Mouse (Mus musculus) heart, adult 11 months (tissue): ENCODE data around the gene Cyb561a3.

Experiments used
- DNase-seq: peaks from one replicate; pipeline ENCODE4 v3.0.0; 2022

Cyb561a3 gene

GRCm38 (mm10) chr19:10591659-10592377 lies 14.8 kb downstream of the Cyb561a3 start:
- DNase-seq: no peak

DNA sequence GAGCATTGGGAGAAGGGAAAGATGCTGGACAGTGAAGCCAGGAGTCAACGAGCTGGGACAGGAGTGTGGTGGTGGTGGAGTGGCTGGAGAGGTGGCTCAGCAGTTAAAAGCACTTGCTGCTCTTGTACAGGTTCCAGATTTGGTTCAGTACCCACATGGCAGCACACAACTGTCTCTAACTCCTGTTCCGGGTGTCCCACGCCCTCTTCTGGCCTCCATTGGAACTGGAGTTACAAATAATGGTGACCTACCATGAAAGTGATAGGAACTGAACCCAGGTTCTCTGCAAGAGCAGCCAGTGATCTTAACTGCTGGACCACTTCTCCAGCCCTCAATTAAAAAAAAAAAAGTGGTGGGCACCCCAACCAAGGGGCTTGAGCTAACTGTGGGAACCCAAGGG lies 21.2 kb downstream of the Cyb561a3 start:
- DNase-seq: peak; percentile 70

DNA sequence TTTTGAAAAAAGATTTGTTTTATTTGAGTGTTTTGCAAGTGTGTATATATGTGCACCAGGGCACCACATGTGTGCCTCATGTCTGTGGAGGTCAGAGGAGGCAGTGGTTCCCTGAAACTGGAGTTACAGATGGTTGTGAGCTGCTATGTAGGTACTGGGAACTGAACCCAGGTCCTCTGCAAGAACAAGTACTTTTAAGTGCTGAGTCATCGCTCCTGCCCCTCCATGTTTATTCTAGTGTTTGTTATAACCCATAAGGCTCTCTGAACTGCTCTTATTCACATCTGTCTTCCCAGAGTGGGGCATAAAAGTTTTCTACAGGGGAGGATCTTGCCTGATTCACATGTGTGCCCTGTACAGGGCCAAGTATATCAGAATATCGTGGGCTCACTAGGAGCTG lies 22.7 kb downstream of the Cyb561a3 start:
- DNase-seq: no peak

- peak; percentile 93 for DNase-seq
These were observed 25.3 kb downstream of the Cyb561a3 start for GRCm38 (mm10) chr19:10602247-10602769.

DNA sequence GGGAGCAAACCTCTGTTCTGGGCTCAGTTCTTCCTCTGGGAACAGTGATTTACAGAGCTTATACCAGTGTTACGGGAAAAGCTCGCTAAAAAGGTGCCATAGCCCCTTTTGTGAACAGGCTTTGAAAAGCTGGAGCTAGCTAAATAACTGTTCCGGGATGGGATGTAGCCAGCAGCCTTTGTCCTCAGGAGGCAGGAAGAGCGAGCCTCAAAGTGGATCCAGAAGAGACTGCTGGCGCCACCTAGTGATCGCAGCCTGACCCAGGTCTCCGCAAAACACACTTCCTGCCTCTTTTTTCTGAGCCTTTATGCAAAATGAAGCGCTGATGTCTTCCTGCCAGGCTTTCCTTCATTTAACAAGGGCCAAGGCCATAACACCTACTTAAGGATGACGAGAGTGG lies 25.8 kb downstream of the Cyb561a3 start:
- DNase-seq: peak; percentile 98

GRCm38 (mm10) chr19:10603660-10604523 lies 26.9 kb downstream of the Cyb561a3 start:
- peak; percentile 91 for DNase-seq

DNA sequence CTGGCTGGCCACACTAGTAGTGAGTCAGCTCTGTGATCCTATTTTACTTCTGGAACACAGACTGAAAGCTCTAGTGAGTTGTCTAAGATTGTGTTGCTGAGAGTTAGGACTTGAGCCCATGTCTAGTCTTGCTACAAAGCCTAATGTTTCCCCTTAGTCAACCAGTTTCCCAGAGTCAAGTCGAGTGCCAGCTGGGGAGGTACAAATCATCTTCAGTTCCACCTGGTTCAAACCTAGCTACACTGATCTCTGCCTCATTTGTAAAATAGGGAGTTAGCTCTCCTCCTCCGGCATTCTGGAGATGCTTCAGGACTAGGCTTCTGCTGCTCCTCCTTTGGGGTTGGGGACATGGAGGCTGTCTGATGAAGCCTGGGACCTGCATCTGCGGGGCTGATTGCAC lies 27.6 kb downstream of the Cyb561a3 start:
- DNase-seq: no peak

- DNase-seq: peak; percentile 100
These were observed 28.4 kb downstream of the Cyb561a3 start, which contains the start of the genes Ddb1 and Tkfc for GRCm38 (mm10) chr19:10605293-10605900. Gene Ddb1, plus strand, starts transcription at chr19:10605327. Gene Tkfc, minus strand, starts transcription at chr19:10605654.

- no peak for DNase-seq
These were observed 29.1 kb downstream of the Cyb561a3 start for GRCm38 (mm10) chr19:10605901-10606622.

GRCm38 (mm10) chr19:10608573-10609240 lies 31.7 kb downstream of the Cyb561a3 start:
- no peak for DNase-seq

- DNase-seq: peak; percentile 92
These were observed 57.3 kb downstream of the Cyb561a3 start, which contains the start of gene Vwce for GRCm38 (mm10) chr19:10634106-10634871. Gene Vwce, plus strand, starts transcription at chr19:10634213.

DNA sequence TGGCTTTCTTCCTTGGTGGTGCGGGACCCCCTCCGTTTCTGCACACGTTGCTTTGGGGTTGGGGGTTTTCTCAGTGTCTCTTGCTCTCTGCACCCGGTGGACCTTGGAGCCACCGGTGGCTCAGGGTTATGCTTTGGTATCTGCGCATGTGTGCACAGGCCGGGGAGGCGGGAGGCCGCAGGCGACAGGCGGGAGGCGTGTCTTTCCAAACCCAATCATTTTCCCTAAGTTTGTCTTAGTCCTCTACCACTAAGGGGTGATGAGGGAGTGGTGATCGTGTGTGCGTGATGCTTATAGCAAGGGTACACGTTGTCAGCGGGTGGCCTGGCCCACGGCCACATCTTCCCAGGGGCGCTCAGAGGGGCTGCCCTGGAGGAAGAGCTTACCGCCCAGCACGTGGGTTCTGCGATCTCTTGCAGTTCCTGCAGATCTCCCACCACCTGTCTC lies 57.9 kb downstream of the Cyb561a3 start:
- DNase-seq: peak; percentile 93

DNA sequence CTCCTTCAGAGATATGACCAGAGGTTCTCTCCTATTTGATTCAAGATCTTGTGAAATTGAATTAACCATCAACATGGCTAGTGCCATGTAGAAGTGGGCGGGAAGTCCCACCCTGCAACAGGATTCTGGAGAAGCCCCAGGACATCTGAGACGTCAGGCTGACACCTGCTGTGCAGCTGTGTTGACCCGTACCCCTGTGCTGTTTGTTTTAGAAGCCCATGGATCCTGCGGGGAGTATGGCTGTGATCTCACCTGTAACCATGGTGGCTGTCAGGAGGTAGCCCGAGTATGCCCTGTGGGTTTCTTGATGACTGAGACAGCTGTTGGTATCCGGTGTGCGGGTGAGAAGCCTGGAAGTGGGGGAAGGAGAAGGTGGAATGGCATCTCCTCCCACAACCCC lies 60.9 kb downstream of the Cyb561a3 start:
- no peak for DNase-seq

- no peak for DNase-seq
These were observed 63.1 kb downstream of the Cyb561a3 start for GRCm38 (mm10) chr19:10640080-10640479.

DNA sequence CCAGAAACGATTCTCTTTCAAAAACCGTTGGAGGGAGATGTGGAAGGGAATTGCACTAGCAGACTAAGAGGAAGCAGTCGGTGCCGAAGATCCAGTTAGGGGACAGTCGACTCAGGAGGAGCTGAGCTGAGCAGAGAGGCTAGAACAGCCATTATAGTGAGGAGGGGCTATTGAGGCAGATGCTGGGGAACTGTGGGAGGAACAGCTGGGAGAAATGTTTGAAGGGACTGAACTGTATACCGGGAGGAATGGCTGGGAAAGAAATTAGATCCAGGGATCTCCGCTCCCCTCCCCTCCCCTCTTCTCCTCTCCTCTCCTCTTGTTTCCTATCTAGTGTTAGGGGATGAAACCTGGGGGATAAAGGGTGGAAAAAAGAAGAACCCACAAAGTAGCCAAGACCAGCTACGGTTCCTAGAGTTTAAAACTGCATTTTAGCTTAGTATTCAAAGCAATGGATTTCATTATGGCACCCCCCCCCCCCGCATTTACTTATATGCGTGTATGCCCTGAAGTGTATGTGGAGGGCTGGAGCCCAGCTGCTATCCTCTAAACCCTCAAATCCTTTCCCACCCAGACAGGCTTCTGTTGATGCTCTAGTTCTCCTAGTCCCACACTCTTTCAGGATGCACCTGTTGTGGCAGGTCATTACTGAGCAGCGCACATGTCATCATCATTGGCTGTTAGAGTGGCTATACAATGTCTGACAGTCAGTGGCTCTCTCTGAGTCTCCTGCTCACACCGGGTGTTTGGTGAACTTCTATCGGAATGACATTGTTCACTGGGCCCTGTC lies 63.8 kb downstream of the Cyb561a3 start:
- no peak for DNase-seq
